Mouse (Mus musculus) CH12.LX (cell line): ENCODE measurements at regions not wholly inside any gene's neighbourhood (a gene's known extent, or its start where the extent isn't known, plus 50 kb on each side); places are given as distances from the start of the nearest gene placed in this dataset.

ENCODE experiments used
- CTCF ChIP-seq, 2 experiments: IDR thresholded peaks in 1 of 2; conservative IDR thresholded peaks in 1 of 2; 2 replicates each; pipeline ENCODE4 v1.5.1; 2011 to 2012; ENCODE audit warnings: low read depth in 2 of 2, low read length in 2 of 2, improper control_type of control experiment in 1 of 2, inconsistent platforms in 1 of 2, mild to moderate bottlenecking in 1 of 2, moderate library complexity in 1 of 2
- E2F4 ChIP-seq: IDR thresholded peaks from 2 replicates; pipeline ENCODE4 v1.6.1; 2011; ENCODE audit warnings: low read depth, low read length, improper control_type of control experiment; ENCODE audit not compliant: insufficient replicate concordance
- EP300 ChIP-seq: IDR thresholded peaks from 2 replicates; pipeline ENCODE4 v1.6.1; 2011; ENCODE audit warnings: low read length, improper control_type of control experiment
- HCFC1 ChIP-seq: IDR thresholded peaks from 2 replicates; pipeline ENCODE4 v1.6.1; 2012; ENCODE audit warnings: low read depth, mild to moderate bottlenecking, inconsistent platforms, low read length, improper control_type of control experiment
- MAFK ChIP-seq: IDR thresholded peaks from 2 replicates; pipeline ENCODE4 v1.6.1; 2011; ENCODE audit warnings: low read length, improper control_type of control experiment; ENCODE audit not compliant: insufficient replicate concordance
- MAX ChIP-seq: IDR thresholded peaks from 2 replicates; pipeline ENCODE4 v1.6.1; 2011; ENCODE audit warnings: low read length, improper control_type of control experiment
- POLR2A ChIP-seq: IDR thresholded peaks from 2 replicates; pipeline ENCODE4 v1.6.1; 2011; ENCODE audit warnings: low read depth, mild to moderate bottlenecking, improper control_type of control experiment, low read length
- POLR2AphosphoS2 ChIP-seq: IDR thresholded peaks from 2 replicates; pipeline ENCODE4 v1.6.1; 2011; ENCODE audit warnings: low read depth, low read length, improper control_type of control experiment
- RCOR1 ChIP-seq: conservative IDR thresholded peaks from 2 replicates; pipeline ENCODE4 v1.6.1; 2012; ENCODE audit warnings: low read depth, mild to moderate bottlenecking, inconsistent platforms, low read length, improper control_type of control experiment
- SMC3 ChIP-seq: IDR thresholded peaks from 2 replicates; pipeline ENCODE4 v1.6.1; 2011; ENCODE audit warnings: low read depth, low read length, improper control_type of control experiment
- TCF12 ChIP-seq: IDR thresholded peaks from 2 replicates; pipeline ENCODE4 v1.6.1; 2014; ENCODE audit warnings: low read depth, mild to moderate bottlenecking, inconsistent platforms, low read length, improper control_type of control experiment
- USF1 ChIP-seq: IDR thresholded peaks from 2 replicates; pipeline ENCODE4 v1.6.1; 2014; ENCODE audit warnings: low read depth, mild to moderate bottlenecking, inconsistent platforms, low read length, improper control_type of control experiment
- ZC3H11A ChIP-seq: IDR thresholded peaks from 2 replicates; pipeline ENCODE4 v1.6.1; 2012; ENCODE audit warnings: low read depth, mild to moderate bottlenecking, inconsistent platforms, low read length, improper control_type of control experiment
- ZMIZ1 ChIP-seq: IDR thresholded peaks from 2 replicates; pipeline ENCODE4 v1.6.1; 2012; ENCODE audit warnings: low read depth, mild to moderate bottlenecking, inconsistent platforms, low read length, improper control_type of control experiment

GRCm38 (mm10) chr13:107812014-107812413 is 232.2 kb upstream of the Smim15 start:
- TF ChIP-seq POLR2A: no peak
- TF ChIP-seq EP300: no peak
- TF ChIP-seq CTCF (conservative IDR thresholded peaks at IDR 0.05 in 1 of 2, IDR thresholded peaks at IDR 0.05 in 1 of 2; ENCODE audit: low read depth in 2 of 2, low read length in 2 of 2): no peak
- no peak for TF ChIP-seq POLR2AphosphoS2
- TF ChIP-seq MAX: no peak
- no peak for TF ChIP-seq E2F4
- TF ChIP-seq MAFK: no peak
- no peak for TF ChIP-seq ZC3H11A
- no peak for TF ChIP-seq SMC3
- no peak for TF ChIP-seq RCOR1
- no peak for TF ChIP-seq USF1
- TF ChIP-seq TCF12: no peak
- TF ChIP-seq HCFC1: no peak
- TF ChIP-seq ZMIZ1: no peak
